Mouse (Mus musculus) hindbrain, embryonic 14.5 days (tissue): ENCODE data around the gene Plrg1. TPM values are rescaled to one million over a fixed set of nuclear protein-coding genes. Genes with fewer than 3 reads are reported as not detected.

Experiments
- ATAC-seq: fragments of 200-750 bp; cut with Nextera tagmentation; 2 replicates; pipeline ENCODE4 v1.8.0; 2017; ENCODE audit warnings: moderate number of reproducible peaks, mild to moderate bottlenecking, moderate TSS enrichment, moderate library complexity; ENCODE audit not compliant: low FRiP score
- DNase-seq: peaks from one replicate; pipeline ENCODE4 v3.0.0-alpha.2; 2015; ENCODE audit warnings: low spot score
- H3K27ac ChIP-seq: fragments of 300-500 bp; sonication (generic); 2 replicates; pipeline ENCODE4 v1.5.1; 2014; ENCODE audit warnings: mild to moderate bottlenecking, moderate library complexity
- H3K27me3 ChIP-seq: fragments of 300-500 bp; sonication (generic); 2 replicates; pipeline ENCODE4 v1.6.1; 2014; ENCODE audit warnings: mild to moderate bottlenecking, low read length, mixed read lengths; ENCODE audit not compliant: control insufficient read depth, insufficient read depth
- H3K36me3 ChIP-seq: fragments of 300-500 bp; sonication (generic); replicated peaks from 2 replicates; pipeline ENCODE4 v1.6.1; 2014; ENCODE audit not compliant: control insufficient read depth, insufficient read depth
- H3K4me1 ChIP-seq: fragments of 300-500 bp; sonication (generic); replicated peaks from 2 replicates; pipeline ENCODE4 v1.6.1; 2014; ENCODE audit warnings: antibody characterized with exemption, low read length, mixed read lengths; ENCODE audit not compliant: control insufficient read depth, insufficient read depth
- H3K4me2 ChIP-seq: fragments of 300-500 bp; sonication (generic); replicated peaks from 2 replicates; pipeline ENCODE4 v1.6.1; 2014; ENCODE audit warnings: mild to moderate bottlenecking, moderate library complexity
- H3K4me3 ChIP-seq: fragments of 300-500 bp; sonication (generic); replicated peaks from 2 replicates; pipeline ENCODE4 v1.5.1; 2014; ENCODE audit warnings: mild to moderate bottlenecking, low read length
- H3K9ac ChIP-seq: fragments of 300-500 bp; sonication (generic); 2 replicates; pipeline ENCODE4 v1.6.1; 2014
- H3K9me3 ChIP-seq: fragments of 300-500 bp; sonication (generic); 2 replicates; pipeline ENCODE4 v1.6.1; 2016; ENCODE audit warnings: low read length; ENCODE audit not compliant: control insufficient read depth
- WGBS: fragments of 180-500 bp; shearing (Covaris S2); extraction: QIAGEN DNeasy Blood & Tissue Kit; methylation state at CpG from one replicate; pipeline ENCODE4 v1.1.7; 2014; 5-methylcytosine and 5-hydroxymethylcytosine counted together
- polyA plus RNA-seq: library from polyadenylated mRNA; unstranded; fragments of >200 nt; fragmentation: Nextera tagmentation; extraction: Ambion mirVana; gene quantifications from 2 replicates; pipeline ENCODE4 v1.2.1, GENCODE M21; 2014

Gene Plrg1
- polyA plus RNA-seq, 1 experiment from 2014 or later, result 99.6 TPM

GRCm38 (mm10) chr3:83021176-83021575, 34.1 kb upstream of the Plrg1 start:
- WGBS, result 92% methylated on average over 5 of the region's 5 CpGs
- Histone ChIP-seq H3K27ac (no peak overlapping the region), H3K9me3 (no peaks in the 10 kb centered on the region), H3K4me3 (no peak overlapping the region), H3K9ac (no peak overlapping the region), H3K27me3 (no peaks in the 10 kb centered on the region), H3K36me3 (no peaks in the 10 kb centered on the region), H3K4me1 (no peaks in the 10 kb centered on the region), H3K4me2 (no peak overlapping the region)
- DNase-seq (no peak), ATAC-seq (no peak)

GRCm38 (mm10) chr3:83025036-83025435, 30.3 kb upstream of the Plrg1 start:
- WGBS, result 67% methylated on average over 6 of the region's 6 CpGs
- no peaks in the 10 kb centered on the region for H3K36me3 ChIP-seq

GRCm38 (mm10) chr3:83025475-83026301, 29.6 kb upstream of the Plrg1 start, which contains the start of gene Fga:
Fga (plus strand) TSS chr3:83026076.
- Histone ChIP-seq H3K27ac (no peak within 1 kb of the TSS), H3K27me3 (no peaks in the 10 kb centered on the region), H3K9ac (no peak within 1 kb of the TSS), H3K36me3 (no peaks in the 10 kb centered on the region), H3K4me1 (no peaks in the 10 kb centered on the region), H3K4me2 (no peak within 1 kb of the TSS), H3K9me3 (no peaks in the 10 kb centered on the region), H3K4me3 (no peak within 1 kb of the TSS)
- ATAC-seq (no peak), DNase-seq (no peak)
- WGBS, result 81% methylated on average over 9 of the region's 9 CpGs

More at GRCm38 (mm10) chr3:83025036-83025435, 30.3 kb upstream of the Plrg1 start:
- ATAC-seq (no peak), DNase-seq (no peak)
- Histone ChIP-seq H3K4me1 (no peaks in the 10 kb centered on the region), H3K4me3 (no peak overlapping the region), H3K27me3 (no peaks in the 10 kb centered on the region), H3K4me2 (no peak overlapping the region), H3K9me3 (no peaks in the 10 kb centered on the region), H3K27ac (no peak overlapping the region), H3K9ac (no peak overlapping the region)

- H3K4me1 ChIP-seq, result no peaks in the 10 kb centered on the region
- no peak overlapping the region for H3K9ac ChIP-seq
- H3K4me2 ChIP-seq, result no peak overlapping the region
- WGBS, result 88% methylated on average over 9 of the region's 9 CpGs
- ATAC-seq (no peak), DNase-seq (no peak)
- no peak overlapping the region for H3K27ac ChIP-seq
- H3K9me3 ChIP-seq, result no peaks in the 10 kb centered on the region
- no peaks in the 10 kb centered on the region for H3K27me3 ChIP-seq
- no peak overlapping the region for H3K4me3 ChIP-seq
- H3K36me3 ChIP-seq, result no peaks in the 10 kb centered on the region
These were observed 27.6 kb upstream of the Plrg1 start for GRCm38 (mm10) chr3:83027546-83028251.

GRCm38 (mm10) chr3:83030331-83030730, 25.0 kb upstream of the Plrg1 start:
- Histone ChIP-seq H3K4me1 (no peaks in the 10 kb centered on the region), H3K9me3 (no peaks in the 10 kb centered on the region), H3K27me3 (no peaks in the 10 kb centered on the region), H3K4me3 (no peak overlapping the region), H3K4me2 (no peak overlapping the region), H3K27ac (no peak overlapping the region), H3K9ac (no peak overlapping the region), H3K36me3 (no peaks in the 10 kb centered on the region)
- ATAC-seq (no peak), DNase-seq (no peak)
- 84% methylated on average over 4 of the region's 4 CpGs for WGBS

GRCm38 (mm10) chr3:83032746-83033308, 22.5 kb upstream of the Plrg1 start:
- no peak overlapping the region for H3K9ac ChIP-seq
- no peaks in the 10 kb centered on the region for H3K4me1 ChIP-seq
- WGBS, result 45% methylated on average over 13 of the region's 13 CpGs
- H3K27me3 ChIP-seq, result no peaks in the 10 kb centered on the region
- H3K4me3 ChIP-seq, result peak overlapping the region; percentile 5; the same call in 1 of the 2 replicates
- no peak for ATAC-seq
- H3K9me3 ChIP-seq, result no peaks in the 10 kb centered on the region
- DNase-seq, result no peak
- peak overlapping the region; percentile 35 for H3K4me2 ChIP-seq
- no peaks in the 10 kb centered on the region for H3K36me3 ChIP-seq
- no peak overlapping the region for H3K27ac ChIP-seq

GRCm38 (mm10) chr3:83033801-83034200, 21.5 kb upstream of the Plrg1 start:
- Histone ChIP-seq H3K4me1 (no peaks in the 10 kb centered on the region), H3K27ac (no peak overlapping the region), H3K9me3 (no peaks in the 10 kb centered on the region), H3K4me2 (no peak overlapping the region), H3K9ac (no peak overlapping the region), H3K36me3 (no peaks in the 10 kb centered on the region), H3K27me3 (no peaks in the 10 kb centered on the region), H3K4me3 (no peak overlapping the region)
- DNase-seq, result no peak
- no peak for ATAC-seq
- 86% methylated on average over 8 of the region's 8 CpGs for WGBS

- ATAC-seq (no peak), DNase-seq (no peak)
- Histone ChIP-seq H3K36me3 (no peaks in the 10 kb centered on the region), H3K27me3 (no peaks in the 10 kb centered on the region), H3K9me3 (no peaks in the 10 kb centered on the region), H3K4me2 (no peak overlapping the region), H3K9ac (no peak overlapping the region), H3K27ac (no peak overlapping the region), H3K4me1 (no peaks in the 10 kb centered on the region), H3K4me3 (no peak overlapping the region)
- WGBS, result 81% methylated on average over 2 of the region's 2 CpGs
These were observed 16.5 kb upstream of the Plrg1 start for GRCm38 (mm10) chr3:83038865-83039264.

- DNase-seq (no peak), ATAC-seq (no peak)
- Histone ChIP-seq H3K9ac (no peak overlapping the region), H3K4me2 (no peak overlapping the region), H3K4me1 (no peaks in the 10 kb centered on the region), H3K4me3 (no peak overlapping the region), H3K27me3 (no peaks in the 10 kb centered on the region), H3K36me3 (no peaks in the 10 kb centered on the region), H3K9me3 (no peaks in the 10 kb centered on the region), H3K27ac (no peak overlapping the region)
- 85% methylated on average over 4 of the region's 4 CpGs for WGBS
These were observed 15.7 kb upstream of the Plrg1 start for GRCm38 (mm10) chr3:83039666-83040065.
